Mouse (Mus musculus) heart, embryonic 12.5 days (tissue): ENCODE results near the gene Actrt2. TPM values are rescaled to one million over a fixed set of nuclear protein-coding genes. Genes with fewer than 3 reads are reported as not detected.

Source experiments
- ATAC-seq: fragments of 200-750 bp; cut with Nextera tagmentation; 2 replicates; pipeline ENCODE4 v1.8.0; 2017; ENCODE audit warnings: moderate TSS enrichment, moderate library complexity; ENCODE audit not compliant: insufficient number of reproducible peaks, low FRiP score
- H3K27ac ChIP-seq: fragments of 300-500 bp; sonication (generic); 2 replicates; pipeline ENCODE4 v1.5.1; 2016; ENCODE audit warnings: mild to moderate bottlenecking, moderate library complexity; ENCODE audit not compliant: poor library complexity, severe bottlenecking
- H3K27me3 ChIP-seq: fragments of 300-500 bp; sonication (generic); replicated peaks from 2 replicates; pipeline ENCODE4 v1.6.1; 2016; ENCODE audit warnings: mild to moderate bottlenecking, moderate library complexity
- H3K36me3 ChIP-seq: fragments of 300-500 bp; sonication (generic); 2 replicates; pipeline ENCODE4 v1.6.1; 2016; ENCODE audit warnings: mild to moderate bottlenecking, moderate library complexity
- H3K4me1 ChIP-seq: fragments of 300-500 bp; sonication (generic); replicated peaks from 2 replicates; pipeline ENCODE4 v1.6.1; 2016; ENCODE audit warnings: mild to moderate bottlenecking
- H3K4me2 ChIP-seq: fragments of 300-500 bp; sonication (generic); 2 replicates; pipeline ENCODE4 v1.6.1; 2016; ENCODE audit warnings: mild to moderate bottlenecking, moderate library complexity
- H3K4me3 ChIP-seq: fragments of 300-500 bp; sonication (generic); 2 replicates; pipeline ENCODE4 v1.5.1; 2016; ENCODE audit warnings: mild to moderate bottlenecking
- H3K9ac ChIP-seq: fragments of 300-500 bp; sonication (generic); 2 replicates; pipeline ENCODE4 v1.6.1; 2016; ENCODE audit warnings: mild to moderate bottlenecking, moderate library complexity
- H3K9me3 ChIP-seq: fragments of 300-500 bp; sonication (generic); replicated peaks from 2 replicates; pipeline ENCODE4 v1.6.1; 2016; ENCODE audit warnings: mild to moderate bottlenecking, moderate library complexity
- WGBS: fragments of 180-500 bp; shearing (Covaris S2); methylation state at CpG from one replicate; pipeline ENCODE4 v1.1.7; 2016; 5-methylcytosine and 5-hydroxymethylcytosine counted together
- polyA plus RNA-seq: library from polyadenylated mRNA; unstranded; fragments of >200 nt; fragmentation: Nextera tagmentation; extraction: Ambion mirVana; gene quantifications from 2 replicates; pipeline ENCODE4 v1.2.1, GENCODE M21; 2016

Gene Actrt2
- polyA plus RNA-seq, 1 experiment from 2014 or later = not detected

GRCm38 (mm10) chr4:154683068-154683752 is 15.5 kb upstream of the Actrt2 start:
- Histone ChIP-seq H3K36me3 (no peaks in the 10 kb centered on the region), H3K4me3 (no peak overlapping the region), H3K9ac (no peak overlapping the region), H3K27ac (no peak overlapping the region), H3K4me2 (no peak overlapping the region), H3K27me3 (peaks cover 23% of the 10 kb centered on the region), H3K9me3 (0 out of 2 replicates have a peak, but pooled peaks cover 5% of the 10 kb centered on the region), H3K4me1 (no peaks in the 10 kb centered on the region)
- no peak for ATAC-seq
- 75% methylated on average over 5 of the region's 5 CpGs for WGBS

GRCm38 (mm10) chr4:154682311-154682710 is 14.6 kb upstream of the Actrt2 start:
- H3K9me3 ChIP-seq = 0 out of 2 replicates have a peak, but pooled peaks cover 5% of the 10 kb centered on the region
- WGBS = 59% methylated on average over 14 of the region's 14 CpGs
- H3K9ac ChIP-seq = no peak overlapping the region
- no peaks in the 10 kb centered on the region for H3K4me1 ChIP-seq
- H3K4me3 ChIP-seq = no peak overlapping the region
- no peak for ATAC-seq
- no peak overlapping the region for H3K27ac ChIP-seq
- H3K4me2 ChIP-seq = no peak overlapping the region
- H3K36me3 ChIP-seq = no peaks in the 10 kb centered on the region
- H3K27me3 ChIP-seq = peaks cover 22% of the 10 kb centered on the region

- Histone ChIP-seq H3K4me1 (no peaks in the 10 kb centered on the region), H3K27me3 (peaks cover 49% of the 10 kb centered on the region), H3K27ac (no peak overlapping the region), H3K4me2 (no peak overlapping the region), H3K4me3 (no peak overlapping the region), H3K9me3 (0 out of 2 replicates have a peak, but pooled peaks cover 2% of the 10 kb centered on the region), H3K9ac (no peak overlapping the region), H3K36me3 (no peaks in the 10 kb centered on the region)
- WGBS = 63% methylated on average over 10 of the region's 10 CpGs
- ATAC-seq = no peak
Measured at GRCm38 (mm10) chr4:154675441-154676000, 7.9 kb upstream of the Actrt2 start.

GRCm38 (mm10) chr4:154674966-154675365 is 7.3 kb upstream of the Actrt2 start:
- Histone ChIP-seq H3K4me1 (no peaks in the 10 kb centered on the region), H3K27ac (no peak overlapping the region), H3K4me3 (no peak overlapping the region), H3K27me3 (peaks cover 49% of the 10 kb centered on the region), H3K36me3 (no peaks in the 10 kb centered on the region), H3K9ac (no peak overlapping the region), H3K9me3 (no peaks in the 10 kb centered on the region), H3K4me2 (peak overlapping the region; percentile 33; the same call in 1 of the 2 replicates)
- WGBS = 49% methylated on average over 15 of the region's 15 CpGs
- no peak for ATAC-seq

GRCm38 (mm10) chr4:154674541-154674940 is 6.9 kb upstream of the Actrt2 start:
- H3K4me3 ChIP-seq = no peak overlapping the region
- H3K27ac ChIP-seq = no peak overlapping the region
- WGBS = 7% methylated on average over 12 of the region's 12 CpGs
- no peaks in the 10 kb centered on the region for H3K4me1 ChIP-seq
- peaks cover 46% of the 10 kb centered on the region for H3K27me3 ChIP-seq
- peak overlapping the region; percentile 33; the same call in 1 of the 2 replicates for H3K4me2 ChIP-seq
- no peaks in the 10 kb centered on the region for H3K9me3 ChIP-seq
- no peak for ATAC-seq
- no peak overlapping the region for H3K9ac ChIP-seq
- no peaks in the 10 kb centered on the region for H3K36me3 ChIP-seq

GRCm38 (mm10) chr4:154673986-154674385 is 6.3 kb upstream of the Actrt2 start:
- Histone ChIP-seq H3K4me3 (no peak overlapping the region), H3K36me3 (no peaks in the 10 kb centered on the region), H3K4me1 (no peaks in the 10 kb centered on the region), H3K4me2 (no peak overlapping the region), H3K9ac (no peak overlapping the region), H3K27me3 (peaks cover 48% of the 10 kb centered on the region), H3K9me3 (no peaks in the 10 kb centered on the region), H3K27ac (no peak overlapping the region)
- WGBS = 85% methylated on average over 4 of the region's 4 CpGs
- ATAC-seq = no peak

- H3K27me3 ChIP-seq = peaks cover 54% of the 10 kb centered on the region
- no peaks in the 10 kb centered on the region for H3K9me3 ChIP-seq
- 34% methylated on average over 1 of the region's 1 CpGs for WGBS
- H3K9ac ChIP-seq = no peak overlapping the region
- no peak overlapping the region for H3K27ac ChIP-seq
- H3K4me2 ChIP-seq = no peak overlapping the region
- H3K4me1 ChIP-seq = 0 out of 2 replicates have a peak, but pooled peaks cover 2% of the 10 kb centered on the region
- ATAC-seq = no peak
- H3K36me3 ChIP-seq = no peaks in the 10 kb centered on the region
- no peak overlapping the region for H3K4me3 ChIP-seq
Measured at GRCm38 (mm10) chr4:154672027-154672426, 4.4 kb upstream of the Actrt2 start.

GRCm38 (mm10) chr4:154671232-154671912 is 3.7 kb upstream of the Actrt2 start:
- Histone ChIP-seq H3K9ac (no peak overlapping the region), H3K4me3 (no peak overlapping the region), H3K36me3 (no peaks in the 10 kb centered on the region), H3K27me3 (peaks cover 59% of the 10 kb centered on the region), H3K27ac (no peak overlapping the region), H3K9me3 (no peaks in the 10 kb centered on the region), H3K4me2 (no peak overlapping the region), H3K4me1 (0 out of 2 replicates have a peak, but pooled peaks cover 2% of the 10 kb centered on the region)
- WGBS = 69% methylated on average over 8 of the region's 8 CpGs
- ATAC-seq = no peak

- Histone ChIP-seq H3K27ac (no peak overlapping the region), H3K4me1 (no peaks in the 10 kb centered on the region), H3K9ac (no peak overlapping the region), H3K4me3 (no peak overlapping the region), H3K9me3 (no peaks in the 10 kb centered on the region), H3K4me2 (no peak overlapping the region), H3K36me3 (no peaks in the 10 kb centered on the region), H3K27me3 (peaks cover 45% of the 10 kb centered on the region)
- ATAC-seq = no peak
- 51% methylated on average over 12 of the region's 12 CpGs for WGBS
Measured at GRCm38 (mm10) chr4:154662681-154663215, 4.9 kb downstream of the Actrt2 start.

GRCm38 (mm10) chr4:154661256-154661655 is 6.4 kb downstream of the Actrt2 start:
- H3K4me2 ChIP-seq = no peak overlapping the region
- no peaks in the 10 kb centered on the region for H3K9me3 ChIP-seq
- H3K36me3 ChIP-seq = no peaks in the 10 kb centered on the region
- ATAC-seq = no peak
- no peak overlapping the region for H3K9ac ChIP-seq
- 41% methylated on average over 6 of the region's 6 CpGs for WGBS
- H3K4me3 ChIP-seq = no peak overlapping the region
- no peaks in the 10 kb centered on the region for H3K4me1 ChIP-seq
- H3K27me3 ChIP-seq = peaks cover 33% of the 10 kb centered on the region
- H3K27ac ChIP-seq = no peak overlapping the region

GRCm38 (mm10) chr4:154660025-154660424 is 7.6 kb downstream of the Actrt2 start:
- Histone ChIP-seq H3K9ac (no peak overlapping the region), H3K4me2 (no peak overlapping the region), H3K4me3 (no peak overlapping the region), H3K36me3 (no peaks in the 10 kb centered on the region), H3K27me3 (peaks cover 28% of the 10 kb centered on the region), H3K4me1 (no peaks in the 10 kb centered on the region), H3K27ac (no peak overlapping the region), H3K9me3 (no peaks in the 10 kb centered on the region)
- no peak for ATAC-seq
